Mouse (Mus musculus) hindlimb bud, embryonic 11.5 days (tissue): ENCODE data around the gene Kcnk18.

ENCODE experiments used
- DNase-seq: peaks from one replicate; pipeline ENCODE4 v3.0.0-alpha.2; 2012; ENCODE audit warnings: low read depth, low spot score; ENCODE audit errors: extremely low spot score

Gene Kcnk18

GRCm38 (mm10) chr19:59280841-59281240 lies 61.8 kb downstream of the Kcnk18 start:
- DNase-seq, result no peak

- DNase-seq, result no peak
Measured at GRCm38 (mm10) chr19:59282001-59282400, 63.0 kb downstream of the Kcnk18 start.
